Mouse (Mus musculus) thymus, adult 2 months (tissue): Measurements from ENCODE around the gene Dag1.

Source experiments
- CTCF ChIP-seq: fragments of 200-500 bp; IDR thresholded peaks from 2 replicates; pipeline ENCODE4 v1.5.1; 2012; ENCODE audit warnings: mild to moderate bottlenecking, control low read depth, low read length, moderate library complexity, borderline replicate concordance; ENCODE audit not compliant: control insufficient read depth, poor library complexity, insufficient read depth; ENCODE audit errors: extremely low read depth
- POLR2A ChIP-seq: fragments of 200-500 bp; IDR thresholded peaks from 2 replicates; pipeline ENCODE4 v1.6.1; 2012; ENCODE audit warnings: mild to moderate bottlenecking, low read length, control low read depth, moderate library complexity; ENCODE audit not compliant: control insufficient read depth, poor library complexity, insufficient read depth; ENCODE audit errors: extremely low read depth

DNA sequence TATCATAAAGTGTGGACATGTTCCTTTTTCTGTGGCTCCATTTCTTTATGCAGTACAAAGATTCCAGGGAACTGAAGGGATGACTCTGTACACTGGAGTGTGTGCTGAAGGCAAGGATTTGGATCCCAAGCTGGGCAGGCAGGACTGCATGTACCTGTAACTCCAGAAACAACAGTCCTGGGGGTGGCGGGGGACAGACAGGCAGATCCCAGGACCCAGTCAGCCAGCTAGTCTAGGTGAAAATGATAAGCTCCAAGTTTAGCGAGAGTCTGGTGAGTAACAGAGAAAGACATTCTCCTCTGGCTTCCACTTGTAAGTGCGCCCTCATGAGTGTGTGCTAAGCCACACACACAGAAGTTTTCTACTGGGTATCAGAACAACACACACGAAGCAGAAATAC lies 3.2 kb downstream of the Dag1 start:
- no peak for TF ChIP-seq CTCF
- no peak for TF ChIP-seq POLR2A
